Mouse (Mus musculus) cerebellum, adult 9-11 months (tissue): Measurements from ENCODE around the gene Itpa.
"Not testable (repeated sequence)": the region's sequence is repeated elsewhere in the genome, so short reads cannot be mapped to it uniquely, and the experiment has no call there.

ENCODE experiments used
- DNase-seq: peaks from one replicate; pipeline ENCODE4 v3.0.0; 2022

Itpa gene

GRCm38 (mm10) chr2:130667559-130667958 is at the start of gene Itpa:
Gene Itpa (plus strand): TSS chr2:130667610.
- DNase-seq: peak; percentile 91

DNA sequence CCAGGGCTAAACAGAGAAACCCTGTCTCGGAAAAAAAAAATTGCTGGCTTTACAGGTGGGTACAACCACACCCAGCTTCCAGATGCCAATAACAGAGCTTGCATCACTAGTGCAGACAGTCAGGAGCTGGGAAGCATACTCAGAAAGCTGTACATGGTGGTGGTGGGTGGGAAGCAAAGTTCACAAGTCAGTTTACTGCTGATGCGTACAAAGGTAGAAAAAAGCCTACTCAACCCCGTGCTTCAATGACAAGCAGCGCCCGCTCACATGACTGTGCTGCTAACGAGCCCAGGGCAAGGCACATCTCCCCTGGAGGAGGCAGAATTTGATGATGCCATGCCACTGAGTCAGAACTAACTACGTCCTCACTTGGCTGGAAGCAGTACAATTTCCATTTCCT is 48.4 kb upstream of the Itpa start:
- DNase-seq: no peak

- peak; percentile 32 for DNase-seq
Measured at GRCm38 (mm10) chr2:130628424-130628823, 39.0 kb upstream of the Itpa start.

DNA sequence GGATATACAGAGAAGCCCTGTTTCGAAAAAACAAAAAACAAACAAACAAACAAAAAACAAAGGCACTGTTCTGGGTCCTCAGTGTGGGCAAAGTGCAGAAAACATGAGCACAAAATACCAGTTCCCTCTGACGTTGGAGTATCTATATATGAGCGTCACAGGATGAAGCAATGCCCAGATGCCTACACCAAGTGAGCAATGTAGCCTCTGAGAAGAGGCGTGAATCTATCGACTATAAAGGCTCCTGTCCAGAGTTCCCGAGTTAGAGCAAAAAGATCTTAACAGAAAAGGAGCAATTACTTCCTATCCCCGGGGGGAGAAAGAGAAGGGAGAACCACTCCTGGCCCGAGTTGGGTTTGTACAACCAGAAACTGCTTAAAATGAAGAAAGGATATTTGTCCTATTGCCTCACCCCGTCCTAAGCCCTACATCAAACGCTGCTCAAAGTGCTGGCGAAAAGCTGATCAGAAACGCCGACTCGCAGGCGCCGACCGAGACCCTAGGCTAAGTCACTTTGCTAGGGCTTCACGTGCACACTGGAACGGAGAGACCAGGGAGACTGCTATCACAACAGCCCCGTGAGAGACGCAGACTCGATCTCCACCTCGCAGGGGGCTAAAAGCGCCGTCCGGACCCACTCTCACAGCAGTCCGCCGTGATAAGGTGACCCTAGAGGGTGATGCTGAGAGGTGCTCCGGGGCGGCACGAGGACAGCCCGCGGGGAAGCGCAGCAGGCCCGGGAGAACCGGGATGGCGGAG is 38.2 kb upstream of the Itpa start:
- DNase-seq: no peak

- peak; percentile 87 for DNase-seq
Measured at GRCm38 (mm10) chr2:130629839-130630203, 37.6 kb upstream of the Itpa start, which contains the start of the genes Fastkd5 and Ubox5. Gene Fastkd5 (minus strand): TSS chr2:130630027. Gene Ubox5 (minus strand): TSS chr2:130630038.

- DNase-seq: peak; percentile 50
Measured at GRCm38 (mm10) chr2:130632416-130632815, 35.0 kb upstream of the Itpa start.

DNA sequence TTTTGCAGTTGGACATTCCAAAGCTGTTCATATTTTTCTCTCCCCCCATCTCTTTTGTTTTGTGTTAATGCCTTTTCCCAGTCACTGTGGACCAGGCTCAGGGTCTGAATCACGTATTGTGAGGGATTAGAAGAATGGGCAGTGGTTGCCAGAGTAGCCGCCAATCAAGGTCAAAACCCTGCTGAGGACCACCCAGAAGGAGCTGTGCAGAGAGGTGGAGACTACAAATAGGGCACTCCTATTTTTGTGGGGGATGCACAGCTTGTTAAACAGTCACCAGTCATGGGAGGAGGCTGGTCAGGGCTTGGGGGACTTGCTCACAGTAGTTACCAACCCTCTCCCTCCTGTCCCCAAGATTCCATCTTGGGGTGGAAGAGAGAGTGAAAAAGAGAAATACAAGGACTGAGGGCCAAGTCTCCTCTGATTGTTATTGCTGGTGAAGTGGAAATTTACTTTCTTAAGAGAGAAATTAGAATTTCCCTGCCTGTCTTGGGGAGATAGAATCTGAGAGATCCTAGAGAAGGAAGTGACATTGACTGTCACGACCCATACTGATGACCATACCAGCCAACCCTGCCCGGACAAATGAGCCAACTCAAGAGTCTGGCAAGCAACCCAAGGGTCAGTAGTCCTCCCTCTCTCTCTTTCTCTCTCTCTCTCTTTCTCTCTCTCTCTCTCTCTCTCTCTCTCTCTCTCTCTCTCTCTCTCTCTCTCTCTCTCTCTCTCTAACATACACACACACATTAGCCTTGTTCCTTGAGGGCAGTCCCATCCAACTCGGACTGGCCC is 34.3 kb upstream of the Itpa start:
- DNase-seq: peak; percentile 37

- DNase-seq: peak; percentile 92
Measured at GRCm38 (mm10) chr2:130634006-130634738, 33.2 kb upstream of the Itpa start.

GRCm38 (mm10) chr2:130634739-130635411 is 32.5 kb upstream of the Itpa start:
- peak; percentile 71 for DNase-seq

GRCm38 (mm10) chr2:130635847-130636246 is 31.6 kb upstream of the Itpa start:
- DNase-seq: peak; percentile 65

DNA sequence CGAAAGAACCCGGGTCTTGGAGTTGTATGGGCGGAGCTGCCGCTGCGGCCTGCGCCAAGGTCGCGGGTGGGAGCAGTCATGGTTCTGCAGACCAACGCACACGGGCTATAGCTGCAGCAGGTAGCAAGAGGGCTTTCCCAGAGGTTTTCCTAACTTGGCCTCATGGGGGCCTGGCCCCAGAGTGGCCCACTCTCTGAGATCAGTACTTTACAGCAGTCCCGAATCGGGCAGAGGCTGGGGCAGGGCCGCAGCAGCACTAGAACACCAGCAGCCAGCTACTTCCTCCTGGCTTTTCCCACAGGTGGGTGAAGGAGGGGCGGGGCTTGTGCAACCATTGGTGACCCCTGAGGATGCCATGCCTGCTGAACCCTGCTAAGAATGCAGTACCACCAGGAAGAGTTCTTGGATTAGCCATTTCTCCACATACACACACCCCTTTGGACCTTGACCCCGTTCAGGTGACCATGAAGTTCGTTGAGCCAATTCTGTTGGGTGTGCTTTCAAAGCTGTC is 29.3 kb upstream of the Itpa start:
- DNase-seq: peak; percentile 53

DNA sequence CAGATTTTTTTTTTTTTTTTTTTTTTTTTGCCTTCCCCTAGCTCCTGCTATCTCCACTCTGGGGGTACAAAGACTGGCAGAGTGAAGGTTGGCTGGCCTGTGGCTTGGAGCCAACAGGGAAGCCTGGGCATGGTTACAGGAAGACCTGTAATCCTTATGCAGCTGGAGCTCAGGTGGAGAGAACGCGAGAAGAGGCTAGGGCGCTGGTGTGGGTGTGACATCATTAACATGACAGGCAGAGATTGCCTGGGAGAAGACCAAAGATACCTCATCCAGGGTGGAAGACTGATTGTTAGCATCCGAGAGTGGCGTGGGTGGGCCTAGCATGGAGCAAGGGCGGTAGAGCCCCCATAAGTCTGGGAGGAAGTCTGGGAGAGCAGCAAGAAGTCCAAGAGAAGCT is 28.1 kb upstream of the Itpa start:
- peak; percentile 39 for DNase-seq

- DNase-seq: peak; percentile 49
Measured at GRCm38 (mm10) chr2:130641351-130642025, 25.9 kb upstream of the Itpa start.

GRCm38 (mm10) chr2:130642197-130642660 is 25.2 kb upstream of the Itpa start:
- no peak for DNase-seq

- peak; percentile 96 for DNase-seq
Measured at GRCm38 (mm10) chr2:130642684-130643369, 24.6 kb upstream of the Itpa start, which contains the start of gene Lzts3. Gene Lzts3 (minus strand): TSS chr2:130642803.

DNA sequence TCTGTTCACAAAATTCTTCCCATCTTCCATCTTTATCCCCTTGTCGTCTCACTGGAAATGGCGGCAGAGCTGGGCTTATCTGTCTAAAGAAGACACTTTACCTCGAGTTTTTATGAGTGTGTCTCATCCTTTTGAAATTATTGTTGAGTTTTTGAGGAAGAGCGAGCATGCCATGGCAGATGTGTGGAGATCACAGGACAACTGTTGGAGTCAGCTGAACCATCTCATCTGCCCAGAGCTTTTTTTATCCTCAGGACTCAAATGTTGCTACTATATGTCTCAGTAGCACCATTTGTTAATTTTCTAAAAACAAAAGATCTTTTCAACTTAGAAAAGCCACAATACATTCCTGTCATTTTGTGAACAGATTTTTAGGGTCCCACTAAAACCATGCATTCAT is 22.2 kb upstream of the Itpa start:
- no peak for DNase-seq

DNA sequence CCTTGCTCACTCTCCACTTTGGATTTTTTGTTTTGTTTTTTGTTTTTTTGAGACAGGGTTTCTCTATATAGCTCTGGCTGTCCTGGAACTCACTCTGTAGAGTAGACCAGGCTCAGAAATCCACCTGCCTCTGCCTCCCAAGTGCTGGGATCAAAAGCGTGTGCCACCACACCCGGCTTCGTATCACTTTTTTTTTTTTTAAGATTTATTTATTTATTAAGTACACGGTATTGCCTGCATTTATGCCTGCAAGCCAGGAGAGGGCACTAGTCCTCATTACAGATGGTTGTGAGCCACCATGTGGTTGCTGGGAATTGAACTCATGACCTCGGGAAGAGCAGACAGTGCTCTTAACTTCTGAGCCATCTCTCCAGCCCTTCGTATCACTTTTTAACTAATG is 18.4 kb upstream of the Itpa start:
- DNase-seq: not testable (repeated sequence)

DNA sequence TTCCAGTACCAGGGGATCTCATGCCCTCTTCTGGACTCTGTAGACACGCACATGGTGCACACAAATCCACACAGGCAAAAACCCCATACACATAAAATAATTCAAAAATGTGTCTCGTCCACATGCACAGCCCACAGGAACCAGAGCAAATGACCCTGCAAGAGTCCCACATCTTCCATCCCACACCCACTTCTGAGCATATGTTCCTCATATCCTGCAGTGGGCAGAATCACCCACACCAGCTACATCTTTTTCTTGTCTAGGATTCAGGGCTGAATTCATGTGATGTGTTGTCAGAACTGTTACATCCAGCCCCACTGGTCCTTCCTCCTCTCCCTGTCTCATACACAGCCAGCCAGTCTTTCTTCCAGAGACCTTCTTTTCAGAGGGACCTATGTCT is 14.1 kb upstream of the Itpa start:
- DNase-seq: no peak

GRCm38 (mm10) chr2:130653760-130654159 is 13.7 kb upstream of the Itpa start:
- no peak for DNase-seq

DNA sequence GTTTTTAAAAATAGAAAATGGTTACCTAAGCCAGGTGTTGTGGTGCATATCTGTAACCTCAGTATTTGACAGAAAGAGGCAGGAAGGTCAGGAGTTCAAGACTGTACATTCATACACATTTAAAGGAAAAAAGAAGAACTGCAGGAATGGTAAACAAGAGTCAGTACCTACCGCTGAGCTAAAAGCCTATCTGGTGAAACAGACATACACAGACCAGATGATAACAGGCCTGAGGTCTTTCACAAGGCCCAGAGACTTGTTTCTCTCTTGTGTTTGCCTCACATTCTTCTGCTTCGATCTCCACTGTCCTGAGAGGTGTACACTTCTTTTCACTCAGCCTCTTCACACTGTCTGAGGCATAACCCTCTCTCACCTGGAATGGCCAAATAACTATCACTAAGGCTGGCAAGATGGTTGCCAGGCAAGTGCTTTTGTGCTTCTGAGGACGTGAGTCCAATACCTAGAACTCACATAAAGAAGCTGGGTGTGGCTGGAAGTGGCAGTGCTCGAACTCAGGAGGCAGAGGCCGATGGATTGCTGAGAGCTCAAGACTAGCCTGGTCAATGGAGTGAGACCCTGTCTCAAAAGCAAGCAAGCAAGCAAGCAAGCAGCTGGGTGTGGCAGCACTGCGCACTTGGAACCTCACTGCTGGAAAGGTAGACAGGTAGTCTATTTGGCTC is 11.6 kb upstream of the Itpa start:
- no peak for DNase-seq

GRCm38 (mm10) chr2:130656536-130656935 is 10.9 kb upstream of the Itpa start:
- DNase-seq: no peak
